Mouse (Mus musculus): ENCODE measurements around the gene C530008M17Rik. TPM values are rescaled to one million over a fixed set of nuclear protein-coding genes. Genes with fewer than 3 reads are reported as not detected.

Gene C530008M17Rik
- total and polyA plus RNA-seq, 3 experiments = 0.04 to 0.44 TPM; not detected in 1

- no peaks in the 10 kb centered on the region for H3K79me2 ChIP-seq (replicated peaks; ENCODE audit: control insufficient read depth, extremely low read depth, insufficient read depth, poor library complexity, severe bottlenecking)
- no peaks in the 10 kb centered on the region for H3K27me3 ChIP-seq (replicated peaks)
- H3K27ac ChIP-seq (ENCODE audit: insufficient read depth, low read depth) = no peak overlapping the region
- TF ChIP-seq KAT2A (IDR thresholded peaks at IDR 0.05; ENCODE audit: insufficient replicate concordance, low read length) (no peak), CHD1 (IDR thresholded peaks at IDR 0.05; ENCODE audit: low read depth, low read length) (no peak), GABPA (IDR thresholded peaks at IDR 0.05; ENCODE audit: insufficient replicate concordance, low read depth, low read length) (no peak), ZNF384 (IDR thresholded peaks at IDR 0.05; ENCODE audit: low read depth, low read length) (no peak), USF1 (IDR thresholded peaks at IDR 0.05; ENCODE audit: low read depth, low read length) (no peak), POLR2AphosphoS2 (IDR thresholded peaks at IDR 0.05; ENCODE audit: low read depth, low read length) (no peak), MAFK (IDR thresholded peaks at IDR 0.05; ENCODE audit: insufficient replicate concordance, low read length) (no peak), MAX (IDR thresholded peaks at IDR 0.05; ENCODE audit: low read length) (no peak), ZC3H11A (IDR thresholded peaks at IDR 0.05; ENCODE audit: low read depth, low read length) (no peak), MXI1 (IDR thresholded peaks at IDR 0.05; ENCODE audit: low read depth, low read length) (no peak), NRF1 (IDR thresholded peaks at IDR 0.05; ENCODE audit: low read depth, low read length) (no peak), TBP (conservative IDR thresholded peaks at IDR 0.05; ENCODE audit: low read depth, low read length) (no peak), CTCF (conservative IDR thresholded peaks at IDR 0.05 in 1 of 2, IDR thresholded peaks at IDR 0.05 in 1 of 2; ENCODE audit: low read depth in 2 of 2, low read length in 2 of 2) (no peak)
- H3K4me3 ChIP-seq (replicated peaks in 1 of 3; ENCODE audit: low read depth in 2 of 3, low read length in 2 of 3, poor library complexity in 1 of 3) = no peak overlapping the region
- H3K36me3 ChIP-seq (replicated peaks in 1 of 2; ENCODE audit: control insufficient read depth in 1 of 2, insufficient read depth in 1 of 2, low read length in 1 of 2) = no peaks in the 10 kb centered on the region
- dilution Hi-C loops (cut with MboI; ENCODE audit: extremely low pct_ligation_motif_present, extremely low pct_unique_long_range_greater_than_20kb, low sequenced_read_pairs) = no loop called here
- no peaks in the 10 kb centered on the region for H3K4me1 ChIP-seq (ENCODE audit: control insufficient read depth in 1 of 2, insufficient read depth in 2 of 2)
- in situ Hi-C loops (cut with MboI; ENCODE audit: low pct_ligation_motif_present, low pct_unique_long_range_greater_than_20kb, low sequenced_read_pairs) = no loop called here
- no peak overlapping the region for H3K4me2 ChIP-seq (ENCODE audit: insufficient read depth, low read depth, poor library complexity, severe bottlenecking)
- DNase-seq (ENCODE audit: extremely low read depth) = no peak
- no peak overlapping the region for H3K9ac ChIP-seq (ENCODE audit: insufficient read depth, low read depth)
- no peaks in the 10 kb centered on the region for H3K9me3 ChIP-seq (replicated peaks; ENCODE audit: low read length)
Measured at GRCm38 (mm10) chr5:76697536-76697935, 41.2 kb downstream of the C530008M17Rik start.

DNA sequence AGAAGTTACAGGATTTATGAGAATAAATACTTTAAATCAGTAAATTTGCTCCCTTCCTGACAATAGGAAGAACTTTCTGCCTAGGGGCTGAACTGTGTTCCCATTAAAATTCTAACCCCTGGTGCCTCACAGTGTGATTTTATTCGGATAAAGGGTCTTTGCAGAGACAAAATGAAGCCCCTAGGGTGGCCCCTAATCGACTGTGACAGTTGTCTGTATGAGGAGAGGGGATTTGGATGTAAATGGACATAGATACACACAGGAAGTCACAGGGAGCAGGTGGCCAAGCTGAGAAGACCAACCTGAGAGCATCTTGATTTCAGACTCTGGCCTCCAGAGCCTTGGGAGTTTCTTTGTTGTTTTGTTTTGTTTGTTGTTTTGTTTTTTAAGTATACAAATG lies 41.9 kb downstream of the C530008M17Rik start:
- Histone ChIP-seq H3K79me2 (replicated peaks; ENCODE audit: control insufficient read depth, extremely low read depth, insufficient read depth, poor library complexity, severe bottlenecking) (no peaks in the 10 kb centered on the region), H3K9me3 (replicated peaks; ENCODE audit: low read length) (no peaks in the 10 kb centered on the region), H3K27ac (ENCODE audit: insufficient read depth, low read depth) (no peak overlapping the region), H3K9ac (ENCODE audit: insufficient read depth, low read depth) (no peak overlapping the region), H3K36me3 (replicated peaks in 1 of 2; ENCODE audit: control insufficient read depth in 1 of 2, insufficient read depth in 1 of 2, low read length in 1 of 2) (no peaks in the 10 kb centered on the region), H3K4me2 (ENCODE audit: insufficient read depth, low read depth, poor library complexity, severe bottlenecking) (no peak overlapping the region), H3K4me1 (ENCODE audit: control insufficient read depth in 1 of 2, insufficient read depth in 2 of 2) (no peaks in the 10 kb centered on the region), H3K4me3 (replicated peaks in 1 of 3; ENCODE audit: low read depth in 2 of 3, low read length in 2 of 3, poor library complexity in 1 of 3) (no peak overlapping the region), H3K27me3 (replicated peaks) (no peaks in the 10 kb centered on the region)
- dilution Hi-C loops (cut with MboI; ENCODE audit: extremely low pct_ligation_motif_present, extremely low pct_unique_long_range_greater_than_20kb, low sequenced_read_pairs) (no loop called here), in situ Hi-C loops (cut with MboI; ENCODE audit: low pct_ligation_motif_present, low pct_unique_long_range_greater_than_20kb, low sequenced_read_pairs) (no loop called here)
- TF ChIP-seq GABPA (IDR thresholded peaks at IDR 0.05; ENCODE audit: insufficient replicate concordance, low read depth, low read length) (no peak), ZNF384 (IDR thresholded peaks at IDR 0.05; ENCODE audit: low read depth, low read length) (no peak), ZKSCAN1 (IDR thresholded peaks at IDR 0.05; ENCODE audit: borderline replicate concordance, low read depth, low read length) (no peak), JUND (conservative IDR thresholded peaks at IDR 0.05; ENCODE audit: low read depth, low read length) (no peak), SMC3 (IDR thresholded peaks at IDR 0.05; ENCODE audit: low read depth, low read length) (no peak), MAZ (IDR thresholded peaks at IDR 0.05; ENCODE audit: low read depth, low read length) (no peak), ZMIZ1 (IDR thresholded peaks at IDR 0.05; ENCODE audit: low read depth, low read length) (no peak), IRF4 (IDR thresholded peaks at IDR 0.05; ENCODE audit: low read depth, low read length) (no peak), ZC3H11A (IDR thresholded peaks at IDR 0.05; ENCODE audit: low read depth, low read length) (no peak), UBTF (IDR thresholded peaks at IDR 0.05; ENCODE audit: low read depth, low read length) (no peak), PAX5 (IDR thresholded peaks at IDR 0.05; ENCODE audit: low read length) (no peak), USF1 (IDR thresholded peaks at IDR 0.05; ENCODE audit: low read depth, low read length) (no peak), POLR2A (IDR thresholded peaks at IDR 0.05; ENCODE audit: low read depth, low read length) (no peak), SIN3A (IDR thresholded peaks at IDR 0.05; ENCODE audit: low read length) (no peak), NRF1 (IDR thresholded peaks at IDR 0.05; ENCODE audit: low read depth, low read length) (no peak), TCF12 (IDR thresholded peaks at IDR 0.05; ENCODE audit: low read depth, low read length) (no peak)
- DNase-seq (ENCODE audit: extremely low read depth) = no peak

Data from CH12.LX (cell line).